Mouse (Mus musculus): ENCODE measurements around the gene Cmpk2.
"Not testable (repeated sequence)": the region's sequence is repeated elsewhere in the genome, so short reads cannot be mapped to it uniquely, and the experiment has no call there.

Gene Cmpk2

GRCm38 (mm10) chr12:26478196-26479004 lies 9.4 kb downstream of the Cmpk2 start:
- no peak for DNase-seq (ENCODE audit: low spot score)

GRCm38 (mm10) chr12:26485738-26486580 lies 17.0 kb downstream of the Cmpk2 start:
- DNase-seq (ENCODE audit: low spot score), result not testable (repeated sequence)

- no peak for DNase-seq (ENCODE audit: low spot score)
These were observed 19.0 kb downstream of the Cmpk2 start for GRCm38 (mm10) chr12:26487874-26488616.

GRCm38 (mm10) chr12:26488617-26489274 lies 19.7 kb downstream of the Cmpk2 start:
- no peak for DNase-seq (ENCODE audit: low spot score)

GRCm38 (mm10) chr12:26489942-26490341 lies 20.9 kb downstream of the Cmpk2 start:
- no peak for DNase-seq (ENCODE audit: low spot score)

GRCm38 (mm10) chr12:26501042-26501441 lies 32.0 kb downstream of the Cmpk2 start:
- DNase-seq (ENCODE audit: low spot score), result no peak

- DNase-seq (ENCODE audit: low spot score), result no peak
These were observed 42.0 kb downstream of the Cmpk2 start for GRCm38 (mm10) chr12:26510971-26511370.

GRCm38 (mm10) chr12:26518206-26518605 lies 49.2 kb downstream of the Cmpk2 start:
- DNase-seq (ENCODE audit: low spot score), result no peak

- DNase-seq (ENCODE audit: low spot score), result no peak
These were observed 56.1 kb downstream of the Cmpk2 start for GRCm38 (mm10) chr12:26524943-26525697.

- DNase-seq (ENCODE audit: low spot score), result no peak
These were observed 56.7 kb downstream of the Cmpk2 start for GRCm38 (mm10) chr12:26525698-26526026.

Data from ovary, postnatal 10 days (tissue).